In genomic region chrX:36600066-36600465, GRCm38 (mm10) we compare ENCODE assay signal across 8 mouse cellular contexts. TPM values are rescaled to one million over a fixed set of nuclear protein-coding genes. Genes with fewer than 3 reads are reported as not detected.
DNase-seq lines count a peak whose midpoint lies in the region; ATAC-seq lines count a peak whose summit lies in the region.

No protein-coding gene starts in this region.

- no peak overlapping the region for H3K27ac ChIP-seq in heart, embryonic 11.5 days (ENCODE audit: low read depth, low read length)
- no peak overlapping the region for H3K27ac ChIP-seq in forebrain, embryonic 14.5 days (ENCODE audit: low read depth, low read length)
- H3K27ac ChIP-seq in midbrain, embryonic 11.5 days (ENCODE audit: low read depth, low read length): no peak overlapping the region

- H3K4me3 ChIP-seq in heart, embryonic 11.5 days (ENCODE audit: low read depth, low read length): no peak overlapping the region
- peak overlapping the region; percentile 62; the same call in 1 of the 2 replicates for H3K4me3 ChIP-seq in forebrain, embryonic 14.5 days (ENCODE audit: low read depth, low read length)
- H3K4me3 ChIP-seq in midbrain, embryonic 11.5 days (ENCODE audit: low read depth, low read length): no peak overlapping the region; the same call in 1 of the 2 replicates

- H3K4me1 ChIP-seq in heart, embryonic 11.5 days (ENCODE audit: control insufficient read depth, insufficient read depth, low read length): no peaks in the 10 kb centered on the region
- no peaks in the 10 kb centered on the region for H3K4me1 ChIP-seq in forebrain, embryonic 14.5 days (ENCODE audit: control insufficient read depth, insufficient read depth, low read length)
- peaks cover 7% of the 10 kb centered on the region for H3K4me1 ChIP-seq in midbrain, embryonic 11.5 days (ENCODE audit: control insufficient read depth, insufficient read depth, low read length)

- peak; percentile 1 for DNase-seq in heart, adult 8-10 months (ENCODE audit: low spot score)
- DNase-seq in ZHBTc4 (ENCODE audit: low read depth, low spot score): peak; percentile 51
- no peak for DNase-seq in forebrain, embryonic 14.5 days (ENCODE audit: low spot score)
- no peak for DNase-seq in midbrain, embryonic 11.5 days (ENCODE audit: low spot score, missing footprints)
- no peak for DNase-seq in left cerebral cortex, postnatal 10 days (ENCODE audit: extremely low spot score in 1 of 2, low spot score in 2 of 2)
- no peak for DNase-seq in urinary bladder, postnatal 25 days (ENCODE audit: low spot score)
- DNase-seq in kidney, postnatal 14 days: no peak

- H3K4me2 ChIP-seq in heart, embryonic 11.5 days: no peak overlapping the region
- peak overlapping the region; percentile 54 for H3K4me2 ChIP-seq in forebrain, embryonic 14.5 days (ENCODE audit: low read length)
- H3K4me2 ChIP-seq in midbrain, embryonic 11.5 days: peak overlapping the region; percentile 52

- intact Hi-C loops in left cerebral cortex, postnatal 10 days (cut with DNase I): no loop called here

- H3K9ac ChIP-seq in heart, embryonic 11.5 days (ENCODE audit: low read depth, low read length): no peak overlapping the region
- H3K9ac ChIP-seq in forebrain, embryonic 14.5 days (ENCODE audit: low read length): no peak overlapping the region
- no peak overlapping the region for H3K9ac ChIP-seq in midbrain, embryonic 11.5 days (ENCODE audit: low read length)

- ATAC-seq in heart, embryonic 11.5 days (replicated peaks; ENCODE audit: insufficient number of reproducible peaks, low FRiP score, low TSS enrichment): no peak
- no peak for ATAC-seq in forebrain, embryonic 14.5 days
- ATAC-seq in midbrain, embryonic 11.5 days (ENCODE audit: low FRiP score): no peak

- no peaks in the 10 kb centered on the region for H3K9me3 ChIP-seq in heart, embryonic 11.5 days (replicated peaks; ENCODE audit: control insufficient read depth, low read length)
- H3K9me3 ChIP-seq in forebrain, embryonic 14.5 days (replicated peaks; ENCODE audit: control insufficient read depth, low read length): no peaks in the 10 kb centered on the region
- no peaks in the 10 kb centered on the region for H3K9me3 ChIP-seq in midbrain, embryonic 11.5 days (ENCODE audit: control insufficient read depth, low read length)

- no peaks in the 10 kb centered on the region for H3K27me3 ChIP-seq in heart, embryonic 11.5 days (ENCODE audit: control insufficient read depth, insufficient read depth, low read length)
- H3K27me3 ChIP-seq in forebrain, embryonic 14.5 days (replicated peaks; ENCODE audit: control insufficient read depth, insufficient read depth, low read length): no peaks in the 10 kb centered on the region
- no peaks in the 10 kb centered on the region for H3K27me3 ChIP-seq in midbrain, embryonic 11.5 days (ENCODE audit: control insufficient read depth, insufficient read depth, low read length)

- 82% methylated on average over 8 of the region's 8 CpGs for WGBS in heart, embryonic 11.5 days (ENCODE audit: insufficient replicate concordance)
- 69% methylated on average over 8 of the region's 8 CpGs for WGBS in forebrain, embryonic 14.5 days
- 81% methylated on average over 8 of the region's 8 CpGs for WGBS in midbrain, embryonic 11.5 days

- H3K36me3 ChIP-seq in heart, embryonic 11.5 days (ENCODE audit: control insufficient read depth, insufficient read depth, low read length): no peaks in the 10 kb centered on the region
- H3K36me3 ChIP-seq in forebrain, embryonic 14.5 days (ENCODE audit: control insufficient read depth, insufficient read depth, low read length): peaks cover 20% of the 10 kb centered on the region
- 0 out of 2 replicates have a peak, but pooled peaks cover 2% of the 10 kb centered on the region for H3K36me3 ChIP-seq in midbrain, embryonic 11.5 days (ENCODE audit: control insufficient read depth, insufficient read depth, low read length)

RNA-seq across cellular contexts. Expression of gene Pgrmc1, which starts 2.1 kb away (rescaled TPM):
- 10 to 100 TPM; 18.6 to 21.4 (median 19.8) TPM for total RNA-seq in heart, adult 8-10 months (2022)
- 156 and 157 TPM in 2 replicates for polyA plus RNA-seq in heart, embryonic 11.5 days (2014; fragmentation: Nextera tagmentation; extraction: Ambion mirVana)
- polyA plus RNA-seq in forebrain, embryonic 14.5 days (2014; fragmentation: Nextera tagmentation; extraction: Ambion mirVana): 583 and 650 TPM in 2 replicates
- polyA plus RNA-seq in midbrain, embryonic 11.5 days (2014; fragmentation: Nextera tagmentation; extraction: Ambion mirVana): 443 and 490 TPM in 2 replicates
- total RNA-seq in left cerebral cortex, postnatal 10 days (2021): 100 to 1,000 TPM; 327 to 343 TPM

RNA-seq across cellular contexts. Expression of gene Akap17b, which starts 45.1 kb away (rescaled TPM):
- 1 to 10 TPM; 1.6 to 3.1 (median 2.6) TPM for total RNA-seq in heart, adult 8-10 months (2022)
- polyA plus RNA-seq in heart, embryonic 11.5 days (2014; fragmentation: Nextera tagmentation; extraction: Ambion mirVana): 1.5 TPM in 2 replicates
- 3.6 and 4.1 TPM in 2 replicates for polyA plus RNA-seq in forebrain, embryonic 14.5 days (2014; fragmentation: Nextera tagmentation; extraction: Ambion mirVana)
- polyA plus RNA-seq in midbrain, embryonic 11.5 days (2014; fragmentation: Nextera tagmentation; extraction: Ambion mirVana): 4.3 and 5.1 TPM in 2 replicates
- 10 to 100 TPM in 1 of 2 experiments, 1 to 10 TPM in 1; 8.1 to 10.2 TPM for total RNA-seq in left cerebral cortex, postnatal 10 days (2021)

Comparison
In these comparisons a context has a peak if more than half of its experiments do, and no peak if none do; other contexts are left out.
1. DNase-seq: peak in heart, adult 8-10 months (single experiment) and ZHBTc4 (single experiment); none in forebrain, embryonic 14.5 days (single experiment), midbrain, embryonic 11.5 days (single experiment), left cerebral cortex, postnatal 10 days (0 of 2), urinary bladder, postnatal 25 days (single experiment) and kidney, postnatal 14 days (single experiment).